Mouse (Mus musculus) thymus, adult 2 months (tissue): ENCODE results near the gene Vars. TPM values are rescaled to one million over a fixed set of nuclear protein-coding genes. Genes with fewer than 3 reads are reported as not detected.
"Not testable (repeated sequence)": the region's sequence is repeated elsewhere in the genome, so short reads cannot be mapped to it uniquely, and the experiment has no call there.

Source experiments
- DNase-seq: peaks from one replicate; pipeline ENCODE4 v3.0.0; 2021
- H3K27ac ChIP-seq: fragments of 200-500 bp; 2 replicates; pipeline ENCODE4 v1.5.1; 2012; ENCODE audit warnings: low read length, control low read depth; ENCODE audit not compliant: control insufficient read depth, insufficient read depth
- H3K27me3 ChIP-seq: fragments of 200-500 bp; 2 replicates; pipeline ENCODE4 v1.6.1; 2012; ENCODE audit warnings: mild to moderate bottlenecking, low read length, moderate library complexity, mixed read lengths; ENCODE audit not compliant: control insufficient read depth, insufficient read depth
- H3K36me3 ChIP-seq: fragments of 200-500 bp; 2 replicates; pipeline ENCODE4 v1.6.1; 2012; ENCODE audit warnings: mild to moderate bottlenecking, low read length, moderate library complexity; ENCODE audit not compliant: control insufficient read depth, insufficient read depth
- H3K4me1 ChIP-seq: fragments of 200-500 bp; replicated peaks from 2 replicates; pipeline ENCODE4 v1.6.1; 2012; ENCODE audit warnings: low read length; ENCODE audit not compliant: control insufficient read depth, insufficient read depth
- H3K4me3 ChIP-seq: fragments of 200-500 bp; 2 replicates; pipeline ENCODE4 v1.5.1; 2012; ENCODE audit warnings: mild to moderate bottlenecking, low read length, control low read depth, moderate library complexity; ENCODE audit not compliant: control insufficient read depth, insufficient read depth
- CTCF ChIP-seq: fragments of 200-500 bp; IDR thresholded peaks from 2 replicates; pipeline ENCODE4 v1.5.1; 2012; ENCODE audit warnings: mild to moderate bottlenecking, control low read depth, low read length, moderate library complexity, borderline replicate concordance; ENCODE audit not compliant: control insufficient read depth, poor library complexity, insufficient read depth; ENCODE audit errors: extremely low read depth
- POLR2A ChIP-seq: fragments of 200-500 bp; IDR thresholded peaks from 2 replicates; pipeline ENCODE4 v1.6.1; 2012; ENCODE audit warnings: mild to moderate bottlenecking, low read length, control low read depth, moderate library complexity; ENCODE audit not compliant: control insufficient read depth, poor library complexity, insufficient read depth; ENCODE audit errors: extremely low read depth
- WGBS: fragments of 180-500 bp; shearing (Covaris S2); methylation state at CpG from one replicate; pipeline ENCODE4 v1.1.7; 2018; 5-methylcytosine and 5-hydroxymethylcytosine counted together
- polyA plus RNA-seq: library from polyadenylated mRNA; depleted of rRNA; stranded (reverse); fragments of >200 nt; gene quantifications from 2 replicates; pipeline ENCODE4 v1.2.3, GENCODE M21; 2012

Gene Vars
- polyA plus RNA-seq, 1 experiment: 404 TPM

GRCm38 (mm10) chr17:34999871-35000716, 693 bp upstream of the Vars start:
- WGBS: 2% methylated on average over 30 of the region's 32 CpGs
- H3K27ac ChIP-seq: peak overlapping the region; percentile 90
- not testable (repeated sequence) for H3K27me3 ChIP-seq, DNase-seq
- peaks cover 17% of the 10 kb centered on the region for H3K36me3 ChIP-seq
- TF ChIP-seq POLR2A: peak; percentile 38; the same call in 1 of the 2 replicates
- H3K4me1 ChIP-seq: peaks cover 38% of the 10 kb centered on the region
- peak overlapping the region; percentile 85 for H3K4me3 ChIP-seq

GRCm38 (mm10) chr17:35001452-35002152, 815 bp downstream of the Vars start:
- TF ChIP-seq CTCF: 0 out of 2 replicates have a peak, but pooled peaks have one; percentile 10
- TF ChIP-seq POLR2A: no peak; the same call in 1 of the 2 replicates
- Histone ChIP-seq H3K36me3 (peaks cover 22% of the 10 kb centered on the region), H3K4me3 (peak overlapping the region; percentile 85), H3K4me1 (peaks cover 36% of the 10 kb centered on the region), H3K27ac (peak overlapping the region; percentile 63), H3K27me3 (no peaks in the 10 kb centered on the region)
- WGBS: under 1% methylated on average over 35 of the region's 35 CpGs
- peak; percentile 40 for DNase-seq

- 2% methylated on average over 12 of the region's 12 CpGs for WGBS
- TF ChIP-seq CTCF (no peak), POLR2A (no peak)
- Histone ChIP-seq H3K36me3 (peaks cover 22% of the 10 kb centered on the region), H3K4me1 (peaks cover 33% of the 10 kb centered on the region), H3K4me3 (peak overlapping the region; percentile 85), H3K27me3 (no peaks in the 10 kb centered on the region), H3K27ac (peak overlapping the region; percentile 63)
- no peak for DNase-seq
Observed at GRCm38 (mm10) chr17:35002153-35002865, 1.5 kb downstream of the Vars start.

GRCm38 (mm10) chr17:35003022-35003838, 2.4 kb downstream of the Vars start:
- H3K36me3 ChIP-seq: peaks cover 14% of the 10 kb centered on the region
- peaks cover 29% of the 10 kb centered on the region for H3K4me1 ChIP-seq
- H3K27ac ChIP-seq: no peak overlapping the region
- WGBS: 42% methylated on average over 9 of the region's 9 CpGs
- H3K4me3 ChIP-seq: no peak overlapping the region
- no peaks in the 10 kb centered on the region for H3K27me3 ChIP-seq
- DNase-seq: no peak
- TF ChIP-seq CTCF (no peak), POLR2A (no peak)

- H3K27ac ChIP-seq: no peak overlapping the region
- H3K4me3 ChIP-seq: no peak overlapping the region
- H3K36me3 ChIP-seq: peaks cover 14% of the 10 kb centered on the region
- H3K27me3 ChIP-seq: no peaks in the 10 kb centered on the region
- no peak for DNase-seq
- 97% methylated on average over 17 of the region's 17 CpGs for WGBS
- peaks cover 21% of the 10 kb centered on the region for H3K4me1 ChIP-seq
- no peak for TF ChIP-seq CTCF
- TF ChIP-seq POLR2A: no peak
Observed at GRCm38 (mm10) chr17:35004075-35004717, 3.4 kb downstream of the Vars start.
